Mouse (Mus musculus) kidney, postnatal 14 days (tissue): ENCODE measurements around the gene Fxyd3.

Experiments
- DNase-seq: peaks from one replicate; pipeline ENCODE4 v3.0.0; 2022; ENCODE audit warnings: mixed read lengths

The Fxyd3 gene

DNA sequence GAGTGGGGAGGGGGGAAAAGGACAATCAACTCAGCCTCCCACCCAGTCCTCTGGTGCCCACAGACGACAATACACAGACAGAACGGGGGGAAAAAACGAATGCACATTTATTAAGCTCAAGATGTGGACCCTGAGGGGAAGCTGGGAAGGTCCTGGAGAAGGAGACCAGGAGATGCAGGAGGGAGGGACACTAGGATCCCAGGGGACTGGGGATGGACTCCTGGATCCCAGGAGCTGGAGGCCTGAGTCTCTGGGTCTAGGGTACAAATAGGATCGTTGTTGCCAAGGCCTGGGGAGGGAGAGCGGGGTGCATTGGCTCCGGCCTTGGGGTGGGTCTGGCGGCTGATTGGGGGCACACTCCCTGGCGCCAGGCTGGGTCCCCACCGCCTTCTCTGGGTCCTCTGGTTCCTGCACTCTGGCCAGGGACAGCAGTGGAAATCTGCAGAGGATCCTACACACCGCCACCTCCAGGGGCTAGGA is 34.0 kb downstream of the Fxyd3 start, which contains the start of gene Fxyd5:
Gene Fxyd5, minus strand, starts transcription at position 51 of the 480 bp plus-strand sequence.
- DNase-seq, result no peak

- peak; percentile 66 for DNase-seq
Observed at GRCm38 (mm10) chr7:31041662-31042315, 34.7 kb downstream of the Fxyd3 start.

- no peak for DNase-seq
Observed at GRCm38 (mm10) chr7:31041023-31041407, 35.5 kb downstream of the Fxyd3 start.

DNA sequence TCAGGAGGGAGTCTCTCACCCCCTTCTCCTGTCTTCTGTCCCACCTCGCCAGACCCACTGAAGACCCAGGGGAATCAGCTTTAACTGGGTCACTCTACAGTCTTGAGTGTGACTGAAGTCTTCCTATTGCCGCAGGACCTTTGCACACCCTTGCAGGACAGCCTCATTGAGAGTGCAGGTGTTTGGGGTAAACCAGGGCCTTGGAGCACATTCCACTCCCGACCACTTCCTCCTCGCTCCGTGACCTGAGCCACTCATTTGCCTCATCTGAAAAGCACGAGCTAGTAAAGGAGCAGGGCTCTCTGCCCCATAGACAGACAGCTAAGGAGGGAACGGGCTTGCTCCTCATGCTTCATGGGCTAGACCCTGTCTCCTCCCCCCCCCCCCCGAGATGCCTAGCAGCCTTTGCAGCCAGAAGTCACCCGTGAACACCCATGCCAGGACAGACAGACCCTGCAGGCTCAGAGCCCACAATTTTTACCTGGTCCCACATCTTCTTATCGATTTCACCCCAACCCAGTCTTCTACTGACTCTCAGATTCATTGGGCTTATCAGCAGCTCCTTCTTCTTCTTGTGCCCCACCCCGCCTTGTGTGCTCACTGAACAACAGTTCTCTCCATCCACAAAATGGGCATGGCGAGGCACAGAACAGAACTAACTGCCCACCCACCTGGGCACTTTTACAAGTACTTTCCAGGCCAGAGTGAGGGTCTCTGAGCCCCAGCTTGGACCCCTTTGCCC is 36.1 kb downstream of the Fxyd3 start:
- DNase-seq, result no peak

DNA sequence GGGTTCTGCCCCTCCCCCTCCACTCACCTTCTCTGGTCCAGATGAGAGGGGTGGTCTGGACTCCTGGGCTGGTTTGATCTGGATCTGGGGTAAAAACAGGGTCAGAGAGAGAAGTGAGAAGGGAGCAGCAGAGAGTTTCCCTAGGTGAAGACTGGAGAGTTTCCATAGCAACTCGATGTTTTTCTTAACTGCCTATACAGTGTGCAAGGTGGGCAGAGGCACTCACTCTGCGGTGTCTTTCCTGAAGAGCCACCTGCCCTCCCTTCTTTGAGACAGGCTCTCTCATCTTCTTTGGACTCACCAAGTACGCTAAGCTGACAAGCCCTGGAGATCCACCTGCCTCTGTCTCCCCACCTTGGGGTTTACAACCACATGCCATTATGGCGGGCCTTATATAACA is 37.5 kb downstream of the Fxyd3 start:
- DNase-seq, result no peak

DNA sequence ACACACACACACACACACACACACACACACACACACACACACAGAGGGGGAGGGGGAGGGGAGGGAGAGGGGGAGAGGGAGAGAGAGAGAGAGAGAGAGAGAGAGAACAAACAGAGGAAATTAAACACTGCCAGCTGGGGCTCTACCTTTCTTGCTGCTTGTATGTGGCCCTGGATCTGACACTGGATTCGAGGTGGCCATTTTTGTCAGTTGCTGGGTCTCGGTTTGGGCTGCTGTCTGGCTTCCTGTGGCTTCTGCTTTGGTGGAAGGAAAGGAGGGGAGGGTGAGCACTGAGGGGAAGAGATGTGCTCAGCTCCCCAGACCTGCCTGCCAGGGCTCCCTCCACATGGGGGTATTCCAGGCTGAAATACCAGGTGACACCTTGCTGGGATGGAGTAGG is 38.8 kb downstream of the Fxyd3 start:
- DNase-seq, result no peak

DNA sequence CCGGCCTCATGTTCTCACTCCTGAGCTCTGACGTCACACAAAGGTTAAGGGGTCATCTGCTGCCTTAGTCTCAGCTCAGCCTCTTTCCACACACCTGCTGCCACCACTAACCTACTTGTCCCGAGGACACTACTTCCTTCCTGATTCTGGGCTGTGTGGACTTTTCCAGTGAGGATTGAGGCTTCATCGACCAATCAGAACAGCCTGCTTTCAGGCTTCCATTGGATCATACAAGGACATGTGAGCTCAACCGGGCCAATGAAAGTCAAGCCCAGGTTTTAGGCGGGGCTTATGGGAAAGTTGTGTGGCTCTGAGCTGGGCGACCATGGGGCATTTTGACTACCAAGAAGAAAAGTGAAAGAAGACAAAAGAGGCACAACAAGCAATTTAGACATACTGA is 39.6 kb downstream of the Fxyd3 start:
- DNase-seq, result no peak

GRCm38 (mm10) chr7:31035291-31035690 is 41.2 kb downstream of the Fxyd3 start:
- DNase-seq, result no peak

GRCm38 (mm10) chr7:31034789-31035188 is 41.7 kb downstream of the Fxyd3 start:
- no peak for DNase-seq

- DNase-seq, result no peak
Observed at GRCm38 (mm10) chr7:31033409-31034165, 42.9 kb downstream of the Fxyd3 start.

- DNase-seq, result no peak
Observed at GRCm38 (mm10) chr7:31031731-31032130, 44.8 kb downstream of the Fxyd3 start.

GRCm38 (mm10) chr7:31030717-31031116 is 45.8 kb downstream of the Fxyd3 start:
- DNase-seq, result no peak

- no peak for DNase-seq
Observed at GRCm38 (mm10) chr7:31028609-31029008, 47.9 kb downstream of the Fxyd3 start.
